Mouse (Mus musculus): ENCODE data around the gene Gm12248.

- TF ChIP-seq CTCF (IDR thresholded peaks at IDR 0.05; ENCODE audit: low read depth, low read length) (no peak), POLR2A (IDR thresholded peaks at IDR 0.05; ENCODE audit: borderline replicate concordance, low read depth, low read length) (no peak)
Measured at GRCm38 (mm10) chr11:58117044-58117652, 24.2 kb upstream of the Gm12248 start.
